Comparison of ENCODE assay signal across 9 mouse cellular contexts in genomic region chr1:170481093-170481492, GRCm38 (mm10).
DNase-seq lines count a peak whose midpoint lies in the region; ATAC-seq and TF ChIP-seq lines count a peak whose summit lies in the region.
"Had no signal": no experiment of that assay in that cellular context is flagged by ENCODE, and none has a peak within 500 bp of the region (broad histone marks: within the 10 kb centered on the region; RNA-seq: fewer than 3 reads in every experiment).

No protein-coding gene starts in this region.

- DNase-seq in heart, adult 18-20 months, result peak; percentile 16 to 28
- no peak for DNase-seq in heart, adult 11 months
- DNase-seq in lung, embryonic 14.5 days, result no peak
- DNase-seq in lung, adult 2 months, result no peak
- peak; percentile 66 for DNase-seq in adrenal gland, postnatal 10 days
- DNase-seq in limb, embryonic 10.5 days (ENCODE audit: low spot score), result no peak
- no peak for DNase-seq in liver, embryonic 11.5 days (ENCODE audit: low spot score)
- DNase-seq in thymus, postnatal 10 days (ENCODE audit: low spot score in 2 of 2), result no peak

- TF ChIP-seq POLR2A in lung, adult 2 months (IDR thresholded peaks at IDR 0.05; ENCODE audit: borderline replicate concordance, extremely low read depth, low read depth, low read length), result no peak

- H3K27ac ChIP-seq in lung, embryonic 14.5 days (ENCODE audit: low read depth), result peak overlapping the region; percentile 43; the same call in 1 of the 2 replicates
- peak overlapping the region; percentile 53 for H3K27ac ChIP-seq in limb, embryonic 10.5 days
- H3K27ac ChIP-seq in liver, embryonic 11.5 days (ENCODE audit: low read depth, low read length), result no peak overlapping the region

- H3K36me3 ChIP-seq in lung, embryonic 14.5 days (ENCODE audit: insufficient read depth), result no peaks in the 10 kb centered on the region
- H3K36me3 ChIP-seq in limb, embryonic 10.5 days, result no peaks in the 10 kb centered on the region
- H3K36me3 ChIP-seq in liver, embryonic 11.5 days (ENCODE audit: control insufficient read depth, insufficient read depth, low read length), result no peaks in the 10 kb centered on the region

- H3K9ac ChIP-seq in lung, embryonic 14.5 days, result no peak overlapping the region
- H3K9ac ChIP-seq in liver, embryonic 11.5 days (ENCODE audit: low read depth, low read length), result no peak overlapping the region

- 0 out of 2 replicates have a peak, but pooled peaks have one; percentile 3 for ATAC-seq in lung, embryonic 14.5 days (ENCODE audit: insufficient read depth)
- no peak for ATAC-seq in liver, embryonic 11.5 days (replicated peaks; ENCODE audit: low FRiP score)
- ATAC-seq: activated CD4-positive, CD25-positive, alpha-beta regulatory T cell, adult 4 months had no signal

- H3K27me3 ChIP-seq in lung, embryonic 14.5 days (ENCODE audit: insufficient read depth, low read length), result no peaks in the 10 kb centered on the region
- no peaks in the 10 kb centered on the region for H3K27me3 ChIP-seq in limb, embryonic 10.5 days (ENCODE audit: low read depth, poor library complexity, severe bottlenecking)
- no peaks in the 10 kb centered on the region for H3K27me3 ChIP-seq in liver, embryonic 11.5 days (replicated peaks; ENCODE audit: control insufficient read depth, insufficient read depth, low read length)

- H3K9me3 ChIP-seq in lung, embryonic 14.5 days (ENCODE audit: low read depth, low read length), result no peaks in the 10 kb centered on the region
- no peaks in the 10 kb centered on the region for H3K9me3 ChIP-seq in limb, embryonic 10.5 days (replicated peaks)
- H3K9me3 ChIP-seq in liver, embryonic 11.5 days (ENCODE audit: control insufficient read depth, low read length), result no peaks in the 10 kb centered on the region

- 56% methylated on average over 3 of the region's 3 CpGs for WGBS in lung, embryonic 14.5 days
- 58% methylated on average over 3 of the region's 3 CpGs for WGBS in lung, adult 2 months
- WGBS in limb, embryonic 10.5 days, result 83% methylated on average over 3 of the region's 3 CpGs
- 56% methylated on average over 3 of the region's 3 CpGs for WGBS in liver, embryonic 11.5 days

- H3K4me3 ChIP-seq in lung, embryonic 14.5 days (ENCODE audit: low read depth, low read length), result no peak overlapping the region
- no peak overlapping the region for H3K4me3 ChIP-seq in lung, adult 2 months (replicated peaks; ENCODE audit: extremely low read depth, low read depth, low read length)
- no peak overlapping the region for H3K4me3 ChIP-seq in limb, embryonic 10.5 days
- H3K4me3 ChIP-seq in liver, embryonic 11.5 days (ENCODE audit: low read depth, low read length), result no peak overlapping the region

- no peak for TF ChIP-seq CTCF in lung, embryonic 14.5 days (IDR thresholded peaks at IDR 0.05; ENCODE audit: low read depth)
- no peak for TF ChIP-seq CTCF in lung, adult 2 months (IDR thresholded peaks at IDR 0.05; ENCODE audit: insufficient read depth, low read length)

- peaks cover 45% of the 10 kb centered on the region for H3K4me1 ChIP-seq in lung, embryonic 14.5 days (ENCODE audit: insufficient read depth)
- H3K4me1 ChIP-seq in lung, adult 2 months (ENCODE audit: control insufficient read depth, insufficient read depth, low read length), result peaks cover 26% of the 10 kb centered on the region
- peaks cover 54% of the 10 kb centered on the region for H3K4me1 ChIP-seq in limb, embryonic 10.5 days
- peaks cover 18% of the 10 kb centered on the region for H3K4me1 ChIP-seq in liver, embryonic 11.5 days (replicated peaks; ENCODE audit: control insufficient read depth, insufficient read depth, low read length)

- H3K4me2 ChIP-seq in lung, embryonic 14.5 days, result no peak overlapping the region
- no peak overlapping the region for H3K4me2 ChIP-seq in liver, embryonic 11.5 days

Comparison
In these comparisons a context has a peak if more than half of its experiments do, and no peak if none do; other contexts are left out.
1. DNase-seq: peak in heart, adult 18-20 months (2 of 2) and adrenal gland, postnatal 10 days (single experiment); none in heart, adult 11 months (single experiment), lung, embryonic 14.5 days (single experiment), lung, adult 2 months (single experiment), limb, embryonic 10.5 days (single experiment), liver, embryonic 11.5 days (single experiment) and thymus, postnatal 10 days (0 of 2).